Mouse (Mus musculus): Measurements from ENCODE around the gene Itga10.
"Not testable (repeated sequence)": the region's sequence is repeated elsewhere in the genome, so short reads cannot be mapped to it uniquely, and the experiment has no call there.

Itga10 gene

DNA sequence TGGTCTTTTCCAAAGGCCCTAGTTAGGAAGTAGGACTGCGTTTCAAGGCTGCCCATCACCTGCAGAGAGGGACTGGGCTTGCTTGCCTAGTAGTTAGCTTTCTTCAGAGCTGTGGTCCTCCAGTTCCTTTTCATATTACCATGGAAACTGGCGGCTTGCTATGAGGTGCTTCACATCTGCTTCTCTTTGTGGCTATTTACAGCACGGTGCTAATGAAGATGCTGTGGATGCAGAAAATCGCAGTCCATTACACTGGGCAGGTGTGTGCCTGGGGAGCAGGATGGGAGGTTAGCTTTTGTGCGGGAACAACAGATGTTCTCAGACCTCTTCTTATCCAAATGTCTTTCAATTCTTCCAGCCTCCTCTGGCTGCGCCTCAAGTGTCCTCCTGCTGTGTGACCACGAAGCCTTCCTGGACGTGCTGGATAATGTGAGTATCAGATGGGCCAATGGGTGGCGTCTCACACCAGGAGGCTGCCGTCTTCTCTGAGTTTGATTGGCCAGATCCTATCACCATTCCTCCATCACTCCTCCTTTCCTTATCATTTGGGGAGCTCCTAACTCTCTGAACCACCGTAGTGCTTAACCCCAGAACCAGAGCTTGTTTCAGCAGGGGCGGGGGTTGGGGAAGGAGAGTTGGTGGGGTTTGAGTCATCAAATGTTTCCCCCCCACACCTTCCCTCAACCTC, 35.0 kb downstream of the Itga10 start:
- DNase-seq (ENCODE audit: low spot score), result no peak

DNA sequence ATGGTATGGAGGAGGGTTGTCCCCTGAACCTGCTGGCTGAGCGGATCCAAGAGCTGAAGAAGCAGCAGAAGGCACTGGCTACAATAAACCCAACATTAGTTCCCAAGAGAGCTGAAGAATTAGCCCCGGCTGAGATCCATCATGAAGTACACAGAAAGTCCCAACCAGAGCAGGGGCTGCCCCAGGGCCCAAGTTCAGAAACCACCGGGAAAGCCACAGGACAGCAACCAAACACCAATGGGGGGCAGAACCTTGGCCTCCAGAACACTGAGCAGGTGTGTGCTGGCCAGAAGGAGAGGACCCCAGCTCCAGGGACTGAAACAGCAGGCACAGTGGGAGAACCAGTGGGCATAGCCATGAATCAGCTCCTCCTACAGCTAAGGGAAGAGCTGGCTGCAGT, 38.1 kb downstream of the Itga10 start:
- DNase-seq (ENCODE audit: low spot score), result no peak

- no peak for DNase-seq (ENCODE audit: low spot score)
These were observed 38.9 kb downstream of the Itga10 start for GRCm38 (mm10) chr3:96684151-96684821.

GRCm38 (mm10) chr3:96684822-96685156, 39.4 kb downstream of the Itga10 start:
- DNase-seq (ENCODE audit: low spot score), result peak; percentile 9

GRCm38 (mm10) chr3:96686057-96686456, 40.7 kb downstream of the Itga10 start:
- DNase-seq (ENCODE audit: low spot score), result not testable (repeated sequence)

GRCm38 (mm10) chr3:96688854-96689253, 43.5 kb downstream of the Itga10 start:
- no peak for DNase-seq (ENCODE audit: low spot score)

DNA sequence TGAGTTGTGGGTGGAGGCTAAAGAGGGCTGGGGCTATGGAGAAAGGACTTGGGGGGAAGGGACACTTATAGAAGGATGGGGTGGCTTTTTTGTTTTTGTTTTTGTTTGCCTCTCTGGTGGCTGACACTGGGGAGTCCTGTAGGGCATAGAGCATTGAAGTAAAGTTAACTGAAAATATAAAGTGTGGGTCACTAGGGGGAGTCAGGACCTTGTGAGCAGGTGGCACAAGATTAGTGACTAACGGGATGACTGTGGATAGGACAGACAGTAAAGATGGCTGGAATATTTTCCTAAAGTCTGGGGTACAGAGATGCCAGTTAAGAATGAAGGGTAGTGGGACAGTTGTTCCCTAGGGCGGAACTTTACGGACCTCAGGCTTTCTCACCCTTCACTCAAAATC, 44.9 kb downstream of the Itga10 start:
- peak; percentile 30 for DNase-seq (ENCODE audit: low spot score)

DNA sequence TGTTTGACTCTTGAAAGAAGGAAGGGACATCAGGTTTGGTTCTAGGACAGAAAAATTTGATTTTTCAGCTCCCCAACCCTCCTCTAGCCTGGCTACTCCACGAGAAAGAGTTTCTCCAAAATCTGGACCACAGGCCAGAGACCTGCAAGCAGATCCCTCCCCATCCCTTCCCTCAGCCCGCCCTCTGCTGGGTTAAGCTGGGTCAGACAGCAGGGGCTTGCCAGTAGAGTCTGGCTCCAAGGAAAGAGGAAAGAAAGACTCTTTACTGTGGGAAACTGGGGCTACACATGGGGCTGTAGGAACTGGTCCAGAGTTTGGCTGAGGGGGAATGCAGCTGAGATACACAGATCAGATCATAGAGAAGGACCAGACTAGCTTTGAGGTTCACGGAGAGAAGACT, 47.1 kb downstream of the Itga10 start:
- DNase-seq (ENCODE audit: low spot score), result peak; percentile 62

GRCm38 (mm10) chr3:96693579-96693978, 48.2 kb downstream of the Itga10 start:
- no peak for DNase-seq (ENCODE audit: low spot score)

DNA sequence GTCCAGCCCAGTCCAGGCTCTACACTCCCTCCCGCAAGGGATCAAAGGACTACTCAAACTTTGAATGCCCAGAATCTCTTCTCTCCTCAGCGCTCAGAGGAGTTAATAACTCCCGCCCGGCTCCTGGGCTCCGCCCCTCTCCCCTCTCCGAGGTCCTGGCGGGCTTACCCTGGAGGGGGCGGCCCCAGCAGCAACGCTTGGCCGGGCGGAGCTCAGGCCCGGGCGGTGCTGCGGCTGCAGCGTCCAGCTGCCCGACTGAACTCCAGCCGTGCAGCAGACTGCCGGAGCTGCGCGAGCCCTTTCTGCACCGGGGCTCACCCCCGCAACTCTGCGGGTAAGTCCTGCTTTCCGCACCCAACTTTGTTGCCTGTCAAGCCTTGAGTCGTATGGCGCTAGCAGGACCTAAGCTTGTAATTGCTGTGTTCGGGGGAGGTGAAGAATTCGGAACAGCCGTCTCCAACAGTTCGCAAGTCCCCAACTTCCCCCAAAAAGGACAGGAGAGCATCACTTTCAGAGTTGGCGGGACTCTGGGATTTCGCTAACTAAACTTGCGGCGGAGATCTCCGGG, 50.9 kb downstream of the Itga10 start, which contains the start of gene Pias3:
Gene Pias3, plus strand, starts transcription at position 187 of the 568 bp plus-strand sequence.
- DNase-seq (ENCODE audit: low spot score), result peak; percentile 85

- peak; percentile 86 for DNase-seq (ENCODE audit: low spot score)
These were observed 51.7 kb downstream of the Itga10 start for GRCm38 (mm10) chr3:96696766-96697732.

GRCm38 (mm10) chr3:96698993-96699690, 53.8 kb downstream of the Itga10 start:
- no peak for DNase-seq (ENCODE audit: low spot score)

DNA sequence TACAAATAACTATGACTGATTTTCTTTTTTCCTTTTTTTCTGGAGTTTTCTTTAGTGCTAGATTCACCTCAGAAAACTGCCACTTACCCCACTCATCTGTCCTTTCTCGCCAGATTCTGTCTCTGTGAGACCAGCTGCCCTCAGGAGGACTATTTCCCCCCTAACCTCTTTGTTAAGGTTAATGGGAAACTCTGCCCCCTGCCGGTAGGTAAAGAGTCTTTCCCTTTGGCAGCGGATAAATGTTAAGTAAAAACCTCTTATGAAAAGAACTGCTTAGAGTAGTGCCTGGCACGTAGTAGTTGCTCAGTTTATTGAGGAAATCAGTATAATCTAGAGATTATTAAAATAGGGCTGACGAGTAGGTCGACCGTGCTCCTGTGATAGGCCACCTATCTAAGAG, 55.0 kb downstream of the Itga10 start:
- peak; percentile 71 for DNase-seq (ENCODE audit: low spot score)

GRCm38 (mm10) chr3:96701003-96701402, 55.6 kb downstream of the Itga10 start:
- DNase-seq (ENCODE audit: low spot score), result no peak

GRCm38 (mm10) chr3:96704778-96705177, 59.4 kb downstream of the Itga10 start:
- no peak for DNase-seq (ENCODE audit: low spot score)

DNA sequence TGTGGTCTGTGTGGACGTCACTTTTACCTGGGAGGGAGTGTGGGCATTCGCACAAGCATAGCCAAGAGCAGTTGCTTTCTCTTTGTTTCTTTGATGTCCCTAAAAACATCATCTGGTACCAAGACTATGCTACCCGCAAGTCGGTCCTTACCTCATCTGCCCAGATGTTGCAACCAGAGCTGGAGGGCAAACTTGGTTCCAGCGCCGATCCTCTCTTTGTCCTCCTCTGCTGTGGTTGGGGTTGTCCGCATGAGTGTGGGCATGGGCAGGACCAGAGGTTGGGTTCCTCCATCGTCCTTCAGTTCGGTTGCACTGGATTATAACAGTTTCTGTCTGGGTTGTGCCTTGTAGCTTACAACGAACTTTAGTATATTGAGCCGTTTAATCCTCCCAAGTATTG, 60.8 kb downstream of the Itga10 start:
- DNase-seq (ENCODE audit: low spot score), result no peak

DNA sequence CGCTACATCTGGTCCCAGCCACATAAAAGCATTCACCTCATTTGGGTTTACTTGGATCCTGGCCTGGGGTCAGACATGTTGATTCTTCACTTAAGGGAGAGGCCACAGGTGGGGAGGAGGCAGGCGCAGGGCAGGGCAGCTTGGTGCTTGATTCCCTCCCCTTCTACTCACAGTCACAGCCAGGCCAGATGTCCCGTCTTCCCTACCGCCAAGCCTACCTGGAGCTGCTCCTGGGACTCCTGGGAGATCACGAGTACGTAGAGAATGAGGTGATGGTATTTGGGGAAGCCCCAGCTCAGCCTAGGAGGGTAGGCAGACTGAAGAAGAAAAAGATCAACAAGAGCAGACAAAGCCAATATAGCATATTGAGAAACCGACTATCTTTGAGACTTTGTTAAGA, 61.6 kb downstream of the Itga10 start:
- DNase-seq (ENCODE audit: low spot score), result no peak

- DNase-seq (ENCODE audit: low spot score), result peak; percentile 86
These were observed 62.7 kb downstream of the Itga10 start, which contains the start of gene Nudt17 for GRCm38 (mm10) chr3:96707903-96708683. TSS of gene Nudt17 (minus strand) at chr3:96708562.

DNA sequence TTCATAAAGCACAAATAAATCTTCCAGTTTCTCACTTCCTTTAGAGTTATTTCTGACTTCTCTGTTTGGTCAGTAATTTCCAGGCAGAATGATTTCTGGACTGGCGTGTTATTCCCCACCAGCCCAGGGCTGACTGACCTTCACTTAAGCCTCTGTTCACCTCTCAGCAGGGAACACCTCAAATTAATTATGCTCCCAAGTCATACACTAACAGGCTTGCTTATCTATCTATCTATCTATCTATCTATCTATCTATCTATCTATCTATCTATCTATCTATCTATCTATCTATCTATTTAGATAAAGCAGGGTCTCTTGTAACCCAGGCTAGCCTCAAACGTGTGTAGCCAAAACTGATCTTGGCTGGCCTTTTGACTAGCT, 63.3 kb downstream of the Itga10 start:
- no peak for DNase-seq (ENCODE audit: low spot score)

All from embryo, embryonic 10 days (tissue).